Mouse (Mus musculus) left cerebral cortex, adult 8-10 months (tissue): ENCODE results near the gene Alg5. TPM values are rescaled to one million over a fixed set of nuclear protein-coding genes. Genes with fewer than 3 reads are reported as not detected.
"Not testable (repeated sequence)": the region's sequence is repeated elsewhere in the genome, so short reads cannot be mapped to it uniquely, and the experiment has no call there.

Experiments used
- DNase-seq, 2 experiments: peaks; one replicate each; pipeline ENCODE4 v3.0.0; 2022; ENCODE audit warnings: low spot score in 2 of 2
- total RNA-seq, 4 experiments: library from RNA; stranded (reverse); gene quantifications; 2 replicates each; pipeline ENCODE4 v1.2.4; 2022

Alg5 gene
- total RNA-seq, 4 experiments from 2014 or later: 13.7 to 23.2 (median 20.4) TPM

DNA sequence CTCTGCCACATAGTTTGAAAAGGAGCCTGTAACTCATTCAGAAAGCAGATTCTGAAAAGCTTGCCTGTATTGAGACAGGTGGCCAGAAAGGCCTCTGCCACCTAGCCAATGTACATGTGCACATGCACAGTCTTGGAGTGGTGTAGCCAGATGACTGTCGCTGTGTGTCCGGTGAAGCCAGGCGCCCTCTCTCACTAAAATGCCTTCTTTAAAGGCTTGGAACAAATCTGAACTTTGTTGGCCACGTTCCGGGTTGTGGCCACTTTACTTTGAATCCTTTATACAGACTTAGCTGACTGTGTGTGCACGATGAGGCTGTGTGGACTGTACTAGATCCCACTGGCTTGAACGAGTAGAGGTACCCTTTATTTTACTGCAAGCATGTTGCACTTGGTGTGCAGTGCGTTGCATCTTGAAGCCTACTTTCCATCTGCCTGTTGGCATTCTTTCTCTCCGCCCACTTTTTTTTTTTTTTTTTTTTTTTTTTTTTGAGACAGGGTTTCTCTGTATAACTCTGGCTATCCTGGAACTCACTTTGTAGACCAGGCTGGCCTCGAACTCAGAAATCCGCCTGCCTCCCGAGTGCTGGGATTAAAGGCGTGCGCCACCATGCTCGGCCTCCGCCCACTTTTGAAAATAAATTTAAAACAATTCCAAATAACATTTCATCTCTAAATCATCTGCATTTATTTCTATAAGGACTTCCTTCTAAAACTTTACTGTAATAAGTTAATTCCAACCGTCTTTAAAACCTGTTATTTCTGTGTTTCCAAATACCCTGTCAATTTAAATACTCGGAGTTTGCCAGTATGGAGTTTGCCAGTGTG lies 975 bp downstream of the Alg5 start:
- no peak for DNase-seq

- DNase-seq: no peak
These were observed 2.0 kb downstream of the Alg5 start for GRCm38 (mm10) chr3:54737317-54737716.

- no peak for DNase-seq
These were observed 6.6 kb downstream of the Alg5 start for GRCm38 (mm10) chr3:54741965-54742364.

- DNase-seq: no peak
These were observed 10.5 kb downstream of the Alg5 start for GRCm38 (mm10) chr3:54745799-54746198.

DNA sequence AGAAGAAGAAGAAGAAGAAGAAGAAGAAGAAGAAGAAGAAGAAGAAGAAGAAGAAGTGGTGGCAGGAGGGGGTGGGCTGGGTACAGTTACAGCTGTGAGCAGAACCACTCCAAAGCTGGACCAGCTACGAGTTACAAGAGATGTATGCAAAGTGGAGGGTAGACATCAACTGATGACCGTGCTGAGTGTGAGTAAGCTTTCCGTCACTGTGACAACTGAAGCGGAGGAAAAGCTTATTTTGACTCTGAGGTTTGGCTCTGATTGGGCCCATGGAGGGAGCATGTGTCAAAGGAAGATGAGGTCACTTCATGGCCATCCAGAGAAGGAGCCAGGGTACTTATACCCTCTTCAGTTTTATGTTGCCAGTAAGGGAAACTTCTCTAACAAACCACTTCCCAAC lies 18.1 kb downstream of the Alg5 start:
- DNase-seq: no peak

DNA sequence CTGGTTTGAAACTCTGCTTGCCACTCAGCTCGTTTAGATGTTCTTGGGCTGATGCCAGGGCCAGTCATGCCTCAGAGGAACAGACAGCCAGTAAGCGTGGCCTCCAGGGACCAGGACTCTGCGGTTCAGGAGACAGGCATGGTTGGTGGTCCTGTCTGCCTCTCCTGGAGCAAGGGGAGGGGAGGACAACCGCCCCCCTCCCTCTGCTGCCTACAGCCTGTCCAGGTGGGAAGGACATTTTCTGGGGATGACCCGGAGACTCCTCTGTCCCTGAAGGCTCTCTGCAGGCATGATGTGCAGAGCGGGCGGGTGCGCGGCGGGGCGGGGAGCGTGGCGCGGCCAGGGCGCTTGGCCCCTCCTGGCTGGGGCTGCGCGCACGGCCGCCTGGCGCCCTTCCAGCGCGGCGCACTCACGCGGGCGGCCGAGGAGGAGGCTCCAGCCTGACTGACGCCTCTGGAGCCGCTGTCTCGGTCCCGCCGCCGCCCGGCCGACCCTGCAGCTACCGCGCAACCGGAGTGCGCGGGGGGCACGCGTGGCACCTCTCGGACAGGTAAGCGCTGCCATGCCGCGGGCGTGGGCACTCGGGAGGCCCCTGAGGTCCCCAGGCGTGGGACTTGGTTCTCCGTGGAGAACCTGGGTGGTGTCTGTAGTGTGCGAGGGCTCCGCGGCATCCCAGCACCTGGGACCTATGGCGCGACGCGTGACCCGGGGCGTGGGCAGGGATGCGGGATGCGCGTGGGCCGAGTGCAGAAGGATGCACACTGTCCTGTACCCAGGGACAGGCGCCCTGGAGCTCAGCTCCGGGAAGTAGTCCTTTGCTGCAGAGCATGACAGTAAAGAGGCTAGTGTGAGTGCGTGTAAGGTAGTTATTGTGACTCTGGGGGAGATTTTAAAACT lies 20.1 kb downstream of the Alg5 start, which contains the start of gene Smad9:
Gene Smad9 (plus strand): TSS at position 438 of the 897 bp plus-strand sequence.
- peak; percentile 54 for DNase-seq

DNA sequence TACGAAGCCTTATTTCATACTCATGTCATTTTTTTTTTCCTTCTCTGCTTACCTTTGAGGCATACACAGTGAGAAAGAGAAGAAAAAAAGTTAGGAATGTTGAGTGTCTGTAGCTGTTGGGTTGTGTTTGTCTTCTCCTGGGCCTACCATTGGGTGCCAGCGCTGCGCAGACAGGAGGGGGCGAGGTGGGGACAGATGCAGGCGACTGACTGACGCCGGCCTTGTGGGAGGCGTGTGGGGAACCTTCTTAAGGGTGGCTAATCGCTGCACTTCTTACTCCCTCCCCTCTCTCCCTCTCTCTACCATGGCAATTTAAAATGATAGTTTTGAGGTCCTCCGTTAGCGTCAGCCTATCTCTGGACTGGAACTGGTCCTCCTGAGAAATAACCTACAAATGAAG lies 20.7 kb downstream of the Alg5 start:
- peak in 1 of 2 experiments; percentile 51 for DNase-seq

DNA sequence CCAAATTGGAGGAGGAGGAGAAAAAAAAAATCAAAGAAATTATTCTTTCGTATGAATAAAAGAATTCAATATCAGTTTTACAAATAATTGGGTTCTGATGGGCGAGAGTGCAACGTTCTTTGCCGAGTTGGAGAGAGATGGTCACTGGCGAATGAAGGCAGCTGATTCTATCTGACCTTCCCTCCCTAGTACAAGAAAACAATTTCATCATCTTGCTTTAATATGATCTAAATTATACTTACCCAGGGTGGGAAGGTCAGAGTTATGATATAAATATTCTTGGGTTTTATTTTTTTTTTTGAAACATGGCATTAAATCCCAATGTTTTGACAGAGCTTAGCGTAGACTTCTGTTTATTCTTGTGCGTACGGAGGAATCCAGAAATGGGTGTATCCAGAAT lies 22.1 kb downstream of the Alg5 start:
- DNase-seq: no peak

DNA sequence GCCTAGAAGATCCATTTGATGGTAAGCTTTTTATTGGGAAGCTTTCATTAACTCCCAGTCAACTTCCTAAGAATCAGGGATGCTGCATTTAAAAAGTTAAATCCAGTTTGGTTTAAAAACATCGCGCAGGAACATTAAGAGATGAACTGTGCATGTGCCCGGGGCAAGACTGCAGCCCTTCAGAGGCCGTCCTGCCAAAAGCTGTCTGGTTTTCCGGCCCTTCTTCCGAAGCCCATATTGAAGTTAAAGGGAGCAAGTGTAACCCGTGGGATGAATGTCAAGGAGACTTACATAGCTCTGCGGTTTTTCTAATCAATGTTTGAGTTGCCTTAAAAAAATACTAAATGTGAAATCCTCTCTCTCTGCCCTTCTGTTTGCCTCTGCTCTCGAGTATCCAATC lies 23.9 kb downstream of the Alg5 start:
- no peak for DNase-seq

DNA sequence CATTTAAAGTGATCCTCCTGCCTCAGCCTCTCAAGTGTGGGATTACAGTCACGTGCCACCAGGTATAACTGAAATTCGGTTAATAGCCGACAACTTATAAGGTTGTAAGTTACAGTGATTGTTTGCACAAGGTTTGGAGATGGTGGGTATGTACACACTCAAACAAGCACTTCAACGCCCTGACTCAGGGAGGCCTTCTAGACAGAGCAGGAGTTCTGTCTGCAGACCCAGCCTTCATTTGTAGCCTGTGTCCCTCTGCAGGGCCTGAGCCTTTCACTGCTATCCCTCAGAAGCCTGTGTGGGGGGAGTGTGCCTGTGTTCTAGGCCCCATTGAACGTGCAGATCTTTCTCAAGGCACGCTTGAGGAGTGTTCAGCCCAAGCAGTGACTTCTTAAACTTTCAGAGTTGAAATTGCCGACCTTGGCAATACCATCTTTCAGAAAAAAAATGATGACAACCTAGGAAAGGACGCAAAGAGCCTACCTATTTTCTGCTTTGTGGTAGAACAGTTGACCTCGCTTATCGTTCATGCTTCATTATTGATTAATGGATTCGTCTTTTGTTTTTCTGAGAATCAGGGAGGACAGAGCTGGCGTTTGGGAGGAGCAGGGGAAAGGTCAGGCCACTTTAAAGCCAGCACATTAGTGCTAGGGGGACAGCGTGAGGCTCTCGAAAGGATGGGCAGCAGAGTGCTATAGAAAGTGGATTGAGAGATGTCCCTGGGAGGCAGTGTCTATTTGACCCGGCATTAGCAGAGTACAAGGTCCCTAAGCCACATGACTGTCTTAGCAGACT lies 25.2 kb downstream of the Alg5 start:
- DNase-seq: no peak

- DNase-seq: no peak
These were observed 25.9 kb downstream of the Alg5 start for GRCm38 (mm10) chr3:54761258-54761657.

- peak in 1 of 2 experiments; percentile 18 for DNase-seq
These were observed 29.1 kb downstream of the Alg5 start for GRCm38 (mm10) chr3:54764418-54764817.

GRCm38 (mm10) chr3:54765521-54765920 lies 30.2 kb downstream of the Alg5 start:
- DNase-seq: not testable (repeated sequence)

- DNase-seq: no peak
These were observed 30.7 kb downstream of the Alg5 start for GRCm38 (mm10) chr3:54766034-54766433.

DNA sequence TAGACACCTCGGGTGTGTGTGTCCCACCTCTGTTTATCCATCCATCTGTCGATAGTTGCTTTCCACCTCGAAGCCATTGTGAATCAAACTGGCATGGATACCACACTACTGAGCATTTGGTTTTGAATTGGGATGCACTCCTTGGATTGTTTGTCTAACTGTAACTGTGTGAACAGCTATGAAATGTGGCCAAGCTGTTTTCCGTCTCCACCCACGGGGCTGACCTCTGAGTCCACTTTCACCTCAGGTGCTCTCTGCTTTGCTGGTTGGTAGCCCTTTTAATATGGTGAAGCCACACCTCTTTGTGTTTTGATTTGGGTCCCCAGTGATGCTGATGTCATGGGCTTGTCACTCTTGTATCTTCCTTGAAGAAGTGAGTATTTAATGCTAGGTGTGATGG lies 31.5 kb downstream of the Alg5 start:
- no peak for DNase-seq

- DNase-seq: no peak
These were observed 33.3 kb downstream of the Alg5 start for GRCm38 (mm10) chr3:54768592-54768991.

DNA sequence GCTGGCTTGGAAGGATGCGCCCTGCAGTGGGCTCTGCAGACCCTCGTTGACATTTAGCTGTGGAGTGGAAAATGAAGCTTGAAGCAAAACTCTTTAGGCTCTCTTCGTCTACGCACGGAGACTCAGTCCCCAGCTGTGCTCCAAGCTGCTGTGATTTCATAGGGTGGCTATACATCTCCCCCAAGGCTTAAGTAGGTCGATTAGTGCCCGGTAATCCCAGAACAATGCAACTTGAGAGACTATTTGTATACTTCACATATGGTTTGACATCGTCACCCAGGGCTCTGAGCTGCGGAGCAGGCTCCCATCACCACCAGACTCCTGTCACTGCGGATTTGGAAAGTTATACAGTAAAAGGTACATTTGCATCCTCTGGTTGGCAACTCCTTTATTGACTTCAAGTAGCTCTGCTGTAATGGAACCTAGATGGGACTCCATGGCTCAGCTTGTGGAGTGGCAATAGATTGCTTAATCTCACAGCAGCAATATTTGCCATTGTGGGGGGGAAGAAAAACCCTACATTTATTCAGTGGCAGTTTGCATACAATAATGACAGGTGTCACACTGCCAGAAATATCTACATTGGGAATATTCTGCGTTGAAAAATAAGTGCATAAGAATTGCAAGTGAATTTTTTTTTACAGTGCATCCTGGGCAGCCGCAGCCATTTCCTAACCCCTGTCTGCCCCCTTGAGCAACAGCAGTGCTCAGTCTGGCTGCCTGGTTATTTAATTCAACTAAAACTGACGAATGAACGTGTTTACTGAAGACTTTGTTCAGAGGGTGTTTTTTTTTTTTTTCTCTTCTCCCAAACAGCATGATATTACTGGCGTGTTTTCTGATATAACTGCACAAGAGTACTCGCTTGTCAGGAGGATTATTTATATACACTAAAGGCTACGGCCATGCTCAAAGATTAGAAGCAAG lies 34.3 kb downstream of the Alg5 start:
- DNase-seq: no peak

- DNase-seq: no peak
These were observed 38.3 kb downstream of the Alg5 start for GRCm38 (mm10) chr3:54773613-54774012.

- no peak for DNase-seq
These were observed 40.8 kb downstream of the Alg5 start for GRCm38 (mm10) chr3:54775989-54776631.

- no peak for DNase-seq
These were observed 55.3 kb downstream of the Alg5 start for GRCm38 (mm10) chr3:54790601-54791000.
